Mouse (Mus musculus): ENCODE measurements at regions not wholly inside any gene's neighbourhood (a gene's known extent, or its start where the extent isn't known, plus 50 kb on each side); places are given as distances from the start of the nearest gene placed in this dataset.
A peak's percentile ranks its signal among the peaks of the same experiment; 100 is the strongest.

GRCm38 (mm10) chr12:31130434-31130833 is 56.8 kb downstream of the Fam110c start:
- Histone ChIP-seq H3K36me3 (ENCODE audit: control insufficient read depth, insufficient read depth, low read length) (no peaks in the 10 kb centered on the region), H3K4me3 (ENCODE audit: low read depth, low read length) (no peak overlapping the region), H3K4me1 (ENCODE audit: control insufficient read depth, insufficient read depth, insufficient read length, low read length) (no peaks in the 10 kb centered on the region), H3K27me3 (ENCODE audit: control insufficient read depth, insufficient read depth, low read length) (no peaks in the 10 kb centered on the region), H3K27ac (ENCODE audit: insufficient read depth, low read depth, low read length) (no peak overlapping the region)
- 74% methylated on average over 2 of the region's 2 CpGs for WGBS
- TF ChIP-seq POLR2A (IDR thresholded peaks at IDR 0.05; ENCODE audit: low read depth, low read length) (no peak), CTCF (IDR thresholded peaks at IDR 0.05; ENCODE audit: extremely low read depth, insufficient read length, insufficient replicate concordance, low read depth, low read length) (no peak)

- TF ChIP-seq POLR2A (IDR thresholded peaks at IDR 0.05; ENCODE audit: low read depth, low read length) (no peak), CTCF (IDR thresholded peaks at IDR 0.05; ENCODE audit: extremely low read depth, insufficient read length, insufficient replicate concordance, low read depth, low read length) (no peak)
- 72% methylated on average over 6 of the region's 6 CpGs for WGBS
- Histone ChIP-seq H3K4me1 (ENCODE audit: control insufficient read depth, insufficient read depth, insufficient read length, low read length) (no peaks in the 10 kb centered on the region), H3K27me3 (ENCODE audit: control insufficient read depth, insufficient read depth, low read length) (no peaks in the 10 kb centered on the region), H3K36me3 (ENCODE audit: control insufficient read depth, insufficient read depth, low read length) (no peaks in the 10 kb centered on the region), H3K4me3 (ENCODE audit: low read depth, low read length) (no peak overlapping the region), H3K27ac (ENCODE audit: insufficient read depth, low read depth, low read length) (peak overlapping the region; percentile 27; the same call in 1 of the 2 replicates)
These were observed 60.9 kb downstream of the Fam110c start for GRCm38 (mm10) chr12:31134465-31134992.

DNA sequence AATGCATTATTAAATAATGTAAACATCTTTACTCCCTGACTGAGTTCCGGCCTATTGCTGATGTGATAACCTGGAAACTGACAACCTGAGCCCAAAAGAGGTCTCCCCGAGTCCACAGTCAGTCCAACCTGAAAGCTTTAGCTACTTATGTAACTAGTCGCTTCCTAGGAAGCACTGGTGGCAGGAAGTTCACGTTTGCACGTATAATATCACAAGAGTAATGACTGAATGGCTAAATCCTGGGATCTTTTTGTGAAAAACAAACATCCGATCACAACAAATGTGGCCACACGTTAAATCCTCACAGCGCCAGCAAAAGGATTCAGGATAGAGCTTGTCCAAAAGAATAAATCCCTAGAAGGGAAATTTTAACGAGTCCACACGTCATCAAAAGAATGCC is 62.7 kb downstream of the Fam110c start:
- H3K4me1 ChIP-seq (ENCODE audit: control insufficient read depth, insufficient read depth, insufficient read length, low read length), result no peaks in the 10 kb centered on the region
- H3K4me3 ChIP-seq (ENCODE audit: low read depth, low read length), result no peak overlapping the region
- WGBS, result 72% methylated on average over 10 of the region's 10 CpGs
- no peaks in the 10 kb centered on the region for H3K27me3 ChIP-seq (ENCODE audit: control insufficient read depth, insufficient read depth, low read length)
- H3K36me3 ChIP-seq (ENCODE audit: control insufficient read depth, insufficient read depth, low read length), result no peaks in the 10 kb centered on the region
- no peak overlapping the region for H3K27ac ChIP-seq (ENCODE audit: insufficient read depth, low read depth, low read length)
- no peak for TF ChIP-seq POLR2A (IDR thresholded peaks at IDR 0.05; ENCODE audit: low read depth, low read length)
- no peak for TF ChIP-seq CTCF (IDR thresholded peaks at IDR 0.05; ENCODE audit: extremely low read depth, insufficient read length, insufficient replicate concordance, low read depth, low read length)

DNA sequence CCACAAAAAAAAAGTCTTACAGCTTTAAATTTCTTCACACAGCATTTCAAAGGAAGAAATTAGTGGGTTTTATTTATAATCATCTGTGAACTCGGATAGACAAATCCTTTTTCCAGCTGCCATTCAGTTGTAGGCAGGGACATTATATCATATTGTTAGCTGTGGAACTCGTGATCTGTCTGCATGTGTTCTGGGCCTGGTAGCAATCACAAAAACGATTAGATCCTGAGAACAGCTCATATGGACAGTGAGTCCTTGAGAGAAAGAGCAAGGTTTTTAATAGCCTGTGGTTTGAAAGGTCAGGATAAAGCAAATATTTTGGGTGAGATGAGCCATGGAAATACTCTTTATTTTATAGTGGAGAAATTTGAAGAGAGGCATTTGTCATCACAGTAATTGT is 63.2 kb downstream of the Fam110c start:
- 51% methylated on average over 3 of the region's 3 CpGs for WGBS
- Histone ChIP-seq H3K36me3 (ENCODE audit: control insufficient read depth, insufficient read depth, low read length) (no peaks in the 10 kb centered on the region), H3K4me3 (ENCODE audit: low read depth, low read length) (no peak overlapping the region), H3K4me1 (ENCODE audit: control insufficient read depth, insufficient read depth, insufficient read length, low read length) (no peaks in the 10 kb centered on the region), H3K27me3 (ENCODE audit: control insufficient read depth, insufficient read depth, low read length) (no peaks in the 10 kb centered on the region), H3K27ac (ENCODE audit: insufficient read depth, low read depth, low read length) (no peak overlapping the region; the same call in 1 of the 2 replicates)
- TF ChIP-seq CTCF (IDR thresholded peaks at IDR 0.05; ENCODE audit: extremely low read depth, insufficient read length, insufficient replicate concordance, low read depth, low read length) (no peak), POLR2A (IDR thresholded peaks at IDR 0.05; ENCODE audit: low read depth, low read length) (no peak)

GRCm38 (mm10) chr12:31137431-31137830 is 63.8 kb downstream of the Fam110c start:
- no peak overlapping the region; the same call in 1 of the 2 replicates for H3K27ac ChIP-seq (ENCODE audit: insufficient read depth, low read depth, low read length)
- TF ChIP-seq CTCF (IDR thresholded peaks at IDR 0.05; ENCODE audit: extremely low read depth, insufficient read length, insufficient replicate concordance, low read depth, low read length) (no peak), POLR2A (IDR thresholded peaks at IDR 0.05; ENCODE audit: low read depth, low read length) (no peak)
- no peaks in the 10 kb centered on the region for H3K36me3 ChIP-seq (ENCODE audit: control insufficient read depth, insufficient read depth, low read length)
- H3K4me1 ChIP-seq (ENCODE audit: control insufficient read depth, insufficient read depth, insufficient read length, low read length), result no peaks in the 10 kb centered on the region
- H3K27me3 ChIP-seq (ENCODE audit: control insufficient read depth, insufficient read depth, low read length), result no peaks in the 10 kb centered on the region
- 69% methylated on average over 5 of the region's 5 CpGs for WGBS
- no peak overlapping the region for H3K4me3 ChIP-seq (ENCODE audit: low read depth, low read length)

DNA sequence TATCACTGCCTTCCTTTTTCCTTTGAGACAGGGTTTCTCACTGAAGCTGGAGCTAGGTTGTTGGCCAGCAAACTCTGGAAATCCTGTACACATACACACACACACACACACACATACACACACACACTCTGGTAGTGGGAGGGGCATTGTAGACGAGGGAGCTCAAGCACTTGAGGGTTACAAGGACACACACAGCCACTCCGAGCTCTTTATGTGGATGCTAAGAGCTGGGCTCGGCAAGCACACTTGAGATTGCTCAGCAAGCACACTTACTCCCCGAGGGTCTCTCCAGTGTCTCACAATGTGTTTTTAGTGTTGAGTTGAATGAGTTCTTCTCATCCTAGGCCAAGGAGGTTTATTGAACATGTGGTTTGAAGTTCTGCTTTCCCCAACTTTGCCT is 66.2 kb downstream of the Fam110c start:
- 54% methylated on average over 4 of the region's 4 CpGs for WGBS
- Histone ChIP-seq H3K4me3 (ENCODE audit: low read depth, low read length) (no peak overlapping the region), H3K27me3 (ENCODE audit: control insufficient read depth, insufficient read depth, low read length) (no peaks in the 10 kb centered on the region), H3K27ac (ENCODE audit: insufficient read depth, low read depth, low read length) (no peak overlapping the region), H3K36me3 (ENCODE audit: control insufficient read depth, insufficient read depth, low read length) (no peaks in the 10 kb centered on the region), H3K4me1 (ENCODE audit: control insufficient read depth, insufficient read depth, insufficient read length, low read length) (no peaks in the 10 kb centered on the region)
- TF ChIP-seq CTCF (IDR thresholded peaks at IDR 0.05; ENCODE audit: extremely low read depth, insufficient read length, insufficient replicate concordance, low read depth, low read length), result no peak
- no peak for TF ChIP-seq POLR2A (IDR thresholded peaks at IDR 0.05; ENCODE audit: low read depth, low read length)

DNA sequence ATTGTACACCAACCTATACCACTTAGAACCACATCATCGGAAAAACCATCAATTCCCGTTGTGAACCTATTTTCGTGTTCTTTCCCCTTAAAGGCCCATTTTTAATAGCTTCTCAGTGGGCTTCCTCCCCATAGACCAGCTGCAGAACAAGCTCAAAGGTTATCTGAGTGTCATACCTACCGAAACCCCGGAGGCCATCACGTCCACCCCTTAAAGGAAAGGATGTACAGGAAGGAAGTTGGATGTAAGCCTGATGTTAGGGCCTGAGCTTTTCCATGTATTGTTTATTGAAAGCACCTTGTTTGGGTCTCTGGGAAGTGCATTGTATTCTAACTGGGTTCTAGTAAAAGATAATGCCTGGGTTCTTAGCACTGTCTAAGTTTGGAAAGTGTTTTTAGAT is 69.6 kb downstream of the Fam110c start:
- no peak overlapping the region for H3K27ac ChIP-seq (ENCODE audit: insufficient read depth, low read depth, low read length)
- no peaks in the 10 kb centered on the region for H3K27me3 ChIP-seq (ENCODE audit: control insufficient read depth, insufficient read depth, low read length)
- H3K4me3 ChIP-seq (ENCODE audit: low read depth, low read length), result no peak overlapping the region
- H3K4me1 ChIP-seq (ENCODE audit: control insufficient read depth, insufficient read depth, insufficient read length, low read length), result no peaks in the 10 kb centered on the region
- no peaks in the 10 kb centered on the region for H3K36me3 ChIP-seq (ENCODE audit: control insufficient read depth, insufficient read depth, low read length)
- WGBS, result 71% methylated on average over 6 of the region's 6 CpGs
- TF ChIP-seq POLR2A (IDR thresholded peaks at IDR 0.05; ENCODE audit: low read depth, low read length) (no peak), CTCF (IDR thresholded peaks at IDR 0.05; ENCODE audit: extremely low read depth, insufficient read length, insufficient replicate concordance, low read depth, low read length) (no peak)
